Mouse (Mus musculus) monocyte, adult 5-6 weeks (primary cell): Measurements from ENCODE around the gene Zfp119a. TPM values are rescaled to one million over a fixed set of nuclear protein-coding genes. Genes with fewer than 3 reads are reported as not detected.
"Not testable (repeated sequence)": the region's sequence is repeated elsewhere in the genome, so short reads cannot be mapped to it uniquely, and the experiment has no call there.

ENCODE experiments used
- ATAC-seq: fragments of 153-309, 156-312 bp; replicated peaks from 2 replicates; pipeline ENCODE4 v1.8.0; 2017; ENCODE audit warnings: mild to moderate bottlenecking; ENCODE audit not compliant: low TSS enrichment, insufficient number of reproducible peaks, severe bottlenecking, poor library complexity, low FRiP score
- total RNA-seq: library from RNA; stranded (forward); fragments of 200-1000, 200-491, 200-594 nt; gene quantifications from 3 replicates; pipeline ENCODE4 v1.2.3, GENCODE M21; 2017

The Zfp119a gene
- total RNA-seq: 6.6 to 9.9 TPM (median 7.0 TPM) in 3 replicates

DNA sequence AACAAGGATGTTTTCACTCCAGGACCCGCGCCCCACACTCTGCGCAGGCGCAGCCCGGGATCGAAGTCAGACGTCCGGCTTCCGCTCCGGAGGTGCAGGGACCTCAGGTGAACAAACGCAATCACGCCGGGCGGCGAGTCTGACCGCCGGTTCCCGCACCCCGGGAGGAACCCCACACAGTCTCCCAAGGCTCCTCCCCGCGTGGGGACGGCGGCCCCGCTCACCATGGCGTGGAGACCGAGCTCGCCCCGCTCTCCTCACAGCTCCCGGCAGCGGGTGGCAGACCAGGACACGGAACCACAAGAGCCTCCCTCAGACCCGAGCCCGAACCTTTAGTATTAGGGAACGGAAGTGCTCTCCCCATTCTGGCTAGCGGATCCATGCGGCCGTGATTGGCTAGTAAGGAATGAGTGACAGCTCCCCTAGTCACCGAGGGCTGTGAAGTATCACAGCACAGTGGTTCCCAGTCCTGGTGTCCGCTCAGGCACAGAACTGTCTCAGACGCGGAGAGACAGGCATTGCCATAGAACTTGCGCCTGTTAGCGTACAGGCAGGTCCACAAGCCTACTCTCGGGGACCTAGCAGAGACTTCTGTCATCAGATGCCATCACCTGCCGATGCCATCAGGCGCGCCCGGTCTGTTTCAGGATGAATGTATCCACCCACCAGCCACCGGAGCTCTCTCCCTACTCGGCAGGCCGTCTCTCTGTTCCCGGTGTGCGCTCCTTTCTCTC lies at the start of gene Zfp119a:
TSS of gene Zfp119a (minus strand) at position 295 of the 734 bp plus-strand sequence.
- peak; percentile 100 for ATAC-seq

DNA sequence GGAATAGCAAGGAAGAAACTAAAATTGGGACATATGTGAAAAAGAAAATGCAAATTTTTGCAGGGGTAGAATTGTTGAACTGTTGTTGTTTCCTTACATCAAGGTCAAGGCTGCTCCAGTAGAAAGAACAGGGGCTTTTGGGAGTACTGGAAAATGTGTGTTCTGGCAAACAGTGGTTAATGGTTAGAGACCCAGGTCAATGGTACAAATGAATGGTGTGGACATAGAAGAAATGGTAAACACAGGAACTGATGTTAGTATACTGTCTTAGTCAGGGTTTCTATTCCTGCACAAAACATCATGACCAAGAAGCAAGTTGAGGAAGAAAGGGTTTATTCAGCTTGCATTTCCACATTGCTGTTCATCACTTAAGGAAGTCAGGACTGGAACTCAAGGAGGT lies 27.9 kb upstream of the Zfp119a start:
- ATAC-seq: no peak

DNA sequence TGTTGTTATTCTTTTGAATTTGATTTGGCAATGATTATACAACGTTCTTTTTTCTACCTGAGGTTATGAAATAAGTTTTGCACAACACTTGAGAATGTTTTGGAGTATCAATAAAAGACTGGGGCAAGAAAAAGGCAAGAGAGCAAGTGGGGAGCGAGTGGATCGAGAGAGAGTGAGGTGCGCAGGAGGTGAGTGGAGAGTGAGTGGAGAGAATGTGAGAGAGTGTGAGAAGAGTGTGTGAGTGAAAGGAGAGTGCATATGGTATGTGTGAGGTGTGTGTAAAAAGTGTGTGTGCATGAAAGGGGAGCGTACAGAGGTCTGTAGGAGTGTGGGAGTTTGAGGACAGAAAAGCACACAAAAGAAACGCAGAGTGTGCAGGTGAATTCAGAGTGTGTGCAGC lies 25.4 kb upstream of the Zfp119a start:
- no peak for ATAC-seq

DNA sequence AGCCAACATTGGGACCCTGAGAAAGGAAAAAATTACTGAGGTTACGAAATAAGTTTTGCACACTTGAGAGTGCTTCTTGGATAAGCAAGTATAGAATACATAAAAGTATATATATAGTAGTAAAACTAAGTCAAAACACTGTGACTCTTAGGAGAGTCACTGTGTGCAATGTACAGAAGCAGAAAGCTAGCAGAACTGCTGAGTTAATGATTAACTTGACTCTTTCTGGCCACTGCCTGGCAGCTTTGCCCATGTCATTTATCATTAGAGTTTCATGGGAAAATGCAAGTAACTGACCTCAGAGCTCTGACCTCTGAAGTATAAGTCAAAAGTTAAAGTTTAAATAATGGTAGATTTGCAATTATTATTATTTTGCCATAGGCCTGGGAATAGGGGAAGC lies 25.0 kb upstream of the Zfp119a start:
- no peak for ATAC-seq

DNA sequence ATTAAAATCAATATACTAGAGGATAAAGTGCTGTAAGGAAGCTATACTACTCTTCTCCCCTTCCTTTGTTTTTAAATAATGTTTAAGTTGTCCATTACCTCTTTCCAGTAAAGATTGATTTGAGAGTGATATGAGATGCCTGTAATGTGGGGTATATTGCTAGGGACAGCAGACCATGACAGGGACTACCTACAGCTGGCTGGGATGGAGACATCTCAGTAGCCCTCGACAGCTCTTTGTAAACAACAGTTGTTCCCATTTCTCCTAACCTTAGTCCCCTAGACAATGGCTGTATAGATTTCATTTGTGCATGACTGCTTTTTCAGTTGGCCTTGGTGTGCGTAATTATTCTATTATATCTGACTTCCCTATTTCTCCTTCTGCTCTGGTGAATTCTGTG lies 24.4 kb upstream of the Zfp119a start:
- ATAC-seq: no peak

DNA sequence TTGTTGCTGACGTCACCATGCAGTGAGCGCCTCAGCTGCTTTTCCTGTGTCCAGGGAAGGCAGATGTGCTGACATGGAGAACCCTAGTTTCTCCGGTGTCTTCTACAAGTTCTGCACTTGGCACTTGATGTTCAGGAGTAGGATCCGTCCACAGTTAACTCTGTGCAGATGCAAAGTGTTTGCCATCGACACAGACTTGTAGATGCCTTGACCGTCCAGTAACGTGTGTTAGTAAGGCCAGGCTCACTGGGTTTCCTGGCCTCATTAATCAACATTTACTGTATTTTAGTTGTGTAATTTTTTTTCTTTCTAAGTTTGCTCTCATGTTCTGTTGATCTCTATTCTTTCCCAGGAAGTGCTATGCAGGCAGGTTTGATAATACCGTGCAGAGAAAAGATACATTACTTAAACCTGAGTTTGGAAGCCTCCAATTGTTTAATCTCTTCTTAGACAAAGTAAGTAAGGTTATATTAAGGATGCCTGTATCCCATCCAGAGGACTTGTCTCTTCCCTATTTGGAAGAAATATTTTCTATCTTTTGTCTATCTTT lies 13.8 kb upstream of the Zfp119a start:
- ATAC-seq: not testable (repeated sequence)

DNA sequence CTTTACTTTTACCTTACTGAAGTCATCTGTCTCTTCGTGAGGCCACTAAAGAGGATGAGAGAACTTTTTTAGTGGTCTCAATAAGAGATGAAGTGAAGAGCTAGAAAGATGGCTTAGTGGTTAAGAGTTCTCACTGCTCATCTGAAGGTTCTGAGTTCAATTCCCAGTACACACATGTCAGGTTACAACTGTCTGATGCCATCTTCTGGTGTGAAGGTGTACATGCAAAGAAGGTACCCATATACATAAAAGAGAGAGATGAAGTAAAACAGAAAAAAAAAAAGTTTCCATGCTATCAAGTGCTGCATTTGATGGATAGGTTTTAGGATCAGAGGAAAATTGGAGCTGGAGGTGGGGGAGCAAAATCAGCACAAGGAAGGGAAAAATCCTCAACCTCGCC lies 6.2 kb upstream of the Zfp119a start:
- no peak for ATAC-seq

DNA sequence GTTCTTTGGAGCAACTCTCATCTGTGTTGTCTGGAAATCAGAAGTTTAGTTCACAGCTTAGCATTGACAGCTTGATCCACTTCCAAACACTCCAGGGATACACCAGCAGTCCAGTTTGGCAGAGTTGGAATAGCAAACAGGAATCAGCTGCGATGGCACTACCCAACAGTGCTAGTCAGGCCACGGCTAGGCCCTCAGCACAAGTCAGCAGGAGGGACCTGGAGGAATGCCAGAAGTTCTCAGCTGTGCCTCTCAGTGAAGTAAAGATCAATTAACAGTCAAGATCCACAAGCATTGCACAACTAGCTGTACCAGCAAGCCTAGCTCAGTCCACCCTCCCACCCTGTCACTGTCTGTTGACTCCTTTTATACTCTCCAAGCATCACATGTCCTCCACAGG lies 4.9 kb upstream of the Zfp119a start:
- ATAC-seq: no peak

DNA sequence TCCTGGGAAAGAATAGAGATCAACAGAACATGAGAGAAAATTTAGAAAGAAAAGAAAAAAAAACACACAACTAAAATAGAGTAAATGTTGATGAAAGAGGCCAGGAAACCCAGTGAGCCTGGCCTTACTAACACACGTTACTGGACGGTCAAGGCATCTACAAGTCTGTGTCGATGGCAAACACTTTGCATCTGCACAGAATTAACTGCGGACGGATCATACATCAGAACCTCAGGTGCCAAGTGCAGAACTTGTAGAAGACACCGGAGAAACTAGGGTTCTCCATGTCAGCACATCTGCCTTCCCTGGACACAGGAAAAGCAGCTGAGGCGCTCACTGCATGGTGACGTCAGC lies 471 bp downstream of the Zfp119a start:
- not testable (repeated sequence) for ATAC-seq

DNA sequence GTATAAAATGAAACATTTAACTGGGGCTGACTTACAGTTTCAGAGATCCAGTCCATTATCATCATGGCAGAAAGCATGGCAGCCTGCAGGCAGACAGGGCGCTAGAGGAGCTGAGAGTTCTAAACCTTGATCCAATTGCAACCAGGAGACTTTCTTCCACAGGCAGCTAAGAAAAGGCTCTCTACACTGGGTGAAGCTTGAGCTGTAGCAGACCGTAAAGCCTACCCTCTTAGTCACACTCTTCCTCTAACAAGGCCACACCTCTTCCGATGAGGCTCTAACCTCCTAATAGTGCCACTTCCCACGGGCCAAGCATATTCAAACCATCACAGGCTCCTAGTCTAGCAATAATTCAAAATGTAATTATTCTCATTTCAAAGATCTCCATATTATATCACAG lies 1.5 kb downstream of the Zfp119a start:
- ATAC-seq: no peak

DNA sequence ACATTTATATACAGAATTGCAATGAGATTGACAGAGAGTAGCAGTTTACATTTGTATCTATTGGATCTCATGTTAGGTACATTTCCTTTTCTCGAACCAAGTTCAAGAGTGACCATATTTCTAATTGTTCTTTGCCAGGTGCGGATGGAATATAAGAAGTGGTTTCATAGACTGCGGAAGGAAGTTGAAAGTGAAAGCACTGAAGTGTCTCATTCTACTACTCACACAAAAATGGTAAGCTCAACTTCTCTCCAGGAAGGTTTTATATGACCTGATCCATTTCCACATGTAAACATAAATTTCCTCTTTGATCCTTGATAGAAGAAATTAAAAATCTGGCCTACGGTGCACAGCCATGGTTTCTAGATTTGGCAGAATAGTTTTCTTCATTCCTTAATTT lies 35.7 kb downstream of the Zfp119a start:
- no peak for ATAC-seq

DNA sequence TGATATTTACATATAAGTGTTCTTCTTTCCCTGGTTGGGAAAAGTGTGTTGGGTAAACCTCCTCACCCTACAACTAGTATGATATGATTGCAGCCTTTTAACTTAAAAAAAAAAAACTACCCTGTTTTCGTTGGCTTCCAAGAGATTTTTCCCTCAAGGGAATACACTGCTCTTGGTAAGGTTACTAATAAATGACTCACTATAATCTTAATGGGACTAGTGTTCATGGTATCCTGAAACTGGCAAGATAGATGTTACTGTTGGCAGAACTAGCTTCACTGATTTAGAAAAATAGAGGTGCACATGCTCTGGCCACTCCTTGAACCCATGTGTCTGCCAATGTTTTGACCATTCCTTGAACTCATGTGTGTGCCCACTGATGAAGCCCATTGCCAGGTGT lies 57.2 kb downstream of the Zfp119a start:
- ATAC-seq: no peak

DNA sequence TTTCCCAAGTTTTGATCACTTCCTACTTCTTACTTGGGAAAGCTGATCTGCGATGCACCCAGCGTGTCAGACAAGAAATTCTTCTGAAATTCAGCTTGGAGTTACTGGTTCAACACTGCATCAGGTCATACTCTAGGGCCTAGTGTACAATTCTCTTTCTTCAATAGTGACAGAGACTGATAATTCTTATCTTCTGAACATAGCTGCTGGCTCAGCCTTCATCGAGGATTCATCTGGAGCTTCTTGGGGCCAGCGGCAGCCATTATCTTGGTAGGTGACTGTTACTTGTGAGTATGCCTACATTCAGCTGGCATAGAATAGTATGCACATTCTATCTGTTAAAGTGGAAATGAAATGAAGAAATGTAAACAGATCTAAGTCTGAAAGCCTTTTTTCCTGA lies 61.9 kb downstream of the Zfp119a start:
- no peak for ATAC-seq

Other genes with a start within 250 kb of the Zfp119a start
- 322 to 362 TPM (median 361 TPM) in 3 replicates for gene Pot1b, start 166.3 kb downstream of the Zfp119a start, total RNA-seq
- 433 to 771 TPM (median 747 TPM) in 3 replicates for gene Adgre4, start 128.9 kb downstream of the Zfp119a start, total RNA-seq
- gene Zfp959, start 13.2 kb upstream of the Zfp119a start, total RNA-seq: 19.0 to 38.3 TPM (median 29.2 TPM) in 3 replicates
- gene Zfp119b, start 70.6 kb upstream of the Zfp119a start, total RNA-seq: 8.4 to 18.6 TPM (median 15.6 TPM) in 3 replicates
- gene Ebi3, start 73.7 kb upstream of the Zfp119a start, total RNA-seq: 22.4 to 32.2 TPM (median 26.5 TPM) in 3 replicates
- gene Yju2, start 80.2 kb upstream of the Zfp119a start, total RNA-seq: 14.7 to 16.4 TPM (median 16.4 TPM) in 3 replicates
- gene Shd, start 91.5 kb upstream of the Zfp119a start, total RNA-seq: not detected in 3 replicates
- gene Fsd1, start 107.6 kb upstream of the Zfp119a start, total RNA-seq: not detected in 3 replicates
- 0.29 to 1.1 TPM in 2 of 3 replicates, not detected in the other for gene Stap2, start 126.7 kb upstream of the Zfp119a start, total RNA-seq
- gene Mpnd, start 126.8 kb upstream of the Zfp119a start, total RNA-seq: 31.5 to 106 TPM (median 82.0 TPM) in 3 replicates
- 22.4 to 35.7 TPM (median 23.4 TPM) in 3 replicates for gene Sh3gl1, start 157.7 kb upstream of the Zfp119a start, total RNA-seq
- 0.64 to 4.6 TPM (median 2.1 TPM) in 3 replicates for gene Chaf1a, start 161.5 kb upstream of the Zfp119a start, total RNA-seq
- 38.0 to 40.4 TPM (median 38.5 TPM) in 3 replicates for gene Ubxn6, start 196.1 kb upstream of the Zfp119a start, total RNA-seq
- 61.2 to 151 TPM (median 112 TPM) in 3 replicates for gene Hdgfl2, start 200.7 kb upstream of the Zfp119a start, total RNA-seq
- gene Plin4, start 230.9 kb upstream of the Zfp119a start, total RNA-seq: not detected in 3 replicates
- gene Plin5, start 238.7 kb upstream of the Zfp119a start, total RNA-seq: not detected in 3 replicates
- not detected in 3 replicates for gene Lrg1, start 243.1 kb upstream of the Zfp119a start, total RNA-seq